Mouse (Mus musculus) heart, embryonic 13.5 days (tissue): Measurements from ENCODE around the gene E130309D02Rik. TPM values are rescaled to one million over a fixed set of nuclear protein-coding genes. Genes with fewer than 3 reads are reported as not detected.

Source experiments
- ATAC-seq: fragments of 200-750 bp; cut with Nextera tagmentation; 2 replicates; pipeline ENCODE4 v1.8.0; 2017; ENCODE audit warnings: moderate TSS enrichment; ENCODE audit not compliant: insufficient number of reproducible peaks, low FRiP score, low TSS enrichment; ENCODE audit errors: extremely low read depth
- H3K27ac ChIP-seq: fragments of 300-500 bp; sonication (generic); replicated peaks from 2 replicates; pipeline ENCODE4 v1.5.1; 2015; ENCODE audit warnings: moderate library complexity, mild to moderate bottlenecking, inconsistent platforms
- H3K27me3 ChIP-seq: fragments of 300-500 bp; sonication (generic); replicated peaks from 2 replicates; pipeline ENCODE4 v1.6.1; 2015; ENCODE audit warnings: mild to moderate bottlenecking, inconsistent platforms
- H3K36me3 ChIP-seq: fragments of 300-500 bp; sonication (generic); 2 replicates; pipeline ENCODE4 v1.6.1; 2015; ENCODE audit warnings: mild to moderate bottlenecking, inconsistent platforms
- H3K4me1 ChIP-seq: fragments of 300-500 bp; sonication (generic); 2 replicates; pipeline ENCODE4 v1.6.1; 2015; ENCODE audit warnings: inconsistent platforms
- H3K4me2 ChIP-seq: fragments of 300-500 bp; sonication (generic); 2 replicates; pipeline ENCODE4 v1.6.1; 2015; ENCODE audit warnings: inconsistent platforms, mild to moderate bottlenecking, moderate library complexity
- H3K4me3 ChIP-seq: fragments of 300-500 bp; sonication (generic); 2 replicates; pipeline ENCODE4 v1.5.1; 2015; ENCODE audit warnings: moderate library complexity, mild to moderate bottlenecking, inconsistent platforms
- H3K9ac ChIP-seq: fragments of 300-500 bp; sonication (generic); 2 replicates; pipeline ENCODE4 v1.6.1; 2015; ENCODE audit warnings: inconsistent platforms, mild to moderate bottlenecking, moderate library complexity
- H3K9me3 ChIP-seq: fragments of 300-500 bp; sonication (generic); 2 replicates; pipeline ENCODE4 v1.6.1; 2016; ENCODE audit warnings: inconsistent platforms
- WGBS: fragments of 180-500 bp; shearing (Covaris S2); methylation state at CpG from one replicate; pipeline ENCODE4 v1.1.7; 2015; ENCODE audit warnings: mixed read lengths; 5-methylcytosine and 5-hydroxymethylcytosine counted together
- polyA plus RNA-seq: library from polyadenylated mRNA; unstranded; fragments of >200 nt; fragmentation: Nextera tagmentation; extraction: Ambion mirVana; gene quantifications from 2 replicates; pipeline ENCODE4 v1.2.1, GENCODE M21; 2015

E130309D02Rik gene
- polyA plus RNA-seq, 1 experiment from 2014 or later = 22.7 TPM

DNA sequence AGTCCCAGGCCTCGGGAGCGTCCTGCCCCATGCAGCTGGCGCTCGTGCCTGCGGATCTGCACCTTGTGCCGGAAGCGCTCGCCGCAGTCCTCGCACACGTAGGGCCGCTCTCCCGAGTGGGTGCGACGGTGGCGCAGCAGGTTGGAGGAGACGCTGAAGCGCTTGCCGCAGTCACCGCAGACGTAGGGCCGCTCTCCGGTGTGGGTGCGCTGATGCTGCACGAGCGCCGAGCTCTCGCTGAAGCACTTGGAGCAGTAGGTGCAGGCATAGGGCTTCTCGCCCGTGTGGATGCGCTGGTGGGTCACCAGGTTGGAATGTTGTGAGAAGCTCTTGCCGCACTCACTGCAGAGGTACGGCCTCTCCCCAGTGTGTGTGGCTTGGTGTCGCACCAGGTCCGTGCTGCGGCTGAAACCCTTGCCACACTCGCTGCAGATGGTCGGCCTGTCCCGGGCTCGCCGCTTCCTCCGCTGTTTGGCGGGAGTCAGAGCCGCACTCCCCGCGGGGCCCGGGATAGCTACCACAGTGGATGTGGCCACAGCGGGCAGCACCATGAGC is 27.3 kb downstream of the E130309D02Rik start:
- Histone ChIP-seq H3K9ac (peak overlapping the region; percentile 67), H3K36me3 (no peaks in the 10 kb centered on the region), H3K4me1 (peaks cover 13% of the 10 kb centered on the region), H3K4me2 (peak overlapping the region; percentile 72), H3K4me3 (peak overlapping the region; percentile 49), H3K27me3 (peaks cover 97% of the 10 kb centered on the region), H3K9me3 (no peaks in the 10 kb centered on the region; the same call in 1 of the 2 replicates), H3K27ac (no peak overlapping the region)
- no peak for ATAC-seq
- 3% methylated on average over 48 of the region's 48 CpGs for WGBS

GRCm38 (mm10) chr5:143284762-143285161 is 30.4 kb downstream of the E130309D02Rik start:
- 39% methylated on average over 6 of the region's 6 CpGs for WGBS
- Histone ChIP-seq H3K4me3 (no peak overlapping the region), H3K9me3 (no peaks in the 10 kb centered on the region; the same call in 1 of the 2 replicates), H3K27ac (no peak overlapping the region), H3K36me3 (no peaks in the 10 kb centered on the region), H3K9ac (no peak overlapping the region), H3K4me1 (peaks cover 11% of the 10 kb centered on the region), H3K4me2 (no peak overlapping the region), H3K27me3 (peaks cover 91% of the 10 kb centered on the region)
- ATAC-seq = no peak

GRCm38 (mm10) chr5:143279247-143279646 is 35.9 kb downstream of the E130309D02Rik start:
- H3K4me2 ChIP-seq = no peak overlapping the region
- H3K4me3 ChIP-seq = no peak overlapping the region
- 44% methylated on average over 10 of the region's 10 CpGs for WGBS
- H3K27ac ChIP-seq = no peak overlapping the region
- ATAC-seq = no peak
- no peaks in the 10 kb centered on the region for H3K9me3 ChIP-seq
- peaks cover 87% of the 10 kb centered on the region for H3K27me3 ChIP-seq
- H3K36me3 ChIP-seq = no peaks in the 10 kb centered on the region
- no peak overlapping the region for H3K9ac ChIP-seq
- H3K4me1 ChIP-seq = no peaks in the 10 kb centered on the region

DNA sequence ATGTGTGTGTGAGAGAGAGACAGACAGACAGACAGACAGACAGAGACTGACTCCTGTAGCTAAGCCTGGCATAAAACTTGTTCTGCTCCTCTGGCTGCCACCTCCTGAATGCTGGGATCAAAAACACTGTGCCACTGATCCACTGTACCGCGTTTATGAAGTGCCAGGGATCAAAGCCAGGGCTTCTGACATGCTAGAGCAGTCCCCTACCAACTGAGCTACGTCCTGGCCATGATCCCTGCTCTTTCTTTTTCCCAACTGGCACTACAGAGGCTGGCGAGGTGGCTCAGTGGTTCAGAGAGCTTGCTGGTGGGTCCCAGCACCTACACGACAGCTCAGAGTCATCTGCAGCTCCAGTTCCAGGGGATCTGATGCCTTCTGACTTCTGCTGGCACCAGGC is 39.4 kb downstream of the E130309D02Rik start:
- H3K9ac ChIP-seq = no peak overlapping the region
- no peak overlapping the region for H3K27ac ChIP-seq
- H3K4me1 ChIP-seq = peaks cover 11% of the 10 kb centered on the region
- H3K4me3 ChIP-seq = no peak overlapping the region
- 48% methylated on average over 5 of the region's 5 CpGs for WGBS
- ATAC-seq = no peak
- H3K27me3 ChIP-seq = peaks cover 61% of the 10 kb centered on the region
- no peak overlapping the region for H3K4me2 ChIP-seq
- no peaks in the 10 kb centered on the region for H3K9me3 ChIP-seq
- no peaks in the 10 kb centered on the region for H3K36me3 ChIP-seq

GRCm38 (mm10) chr5:143272540-143273330 is 42.4 kb downstream of the E130309D02Rik start:
- WGBS = 85% methylated on average over 16 of the region's 16 CpGs

DNA sequence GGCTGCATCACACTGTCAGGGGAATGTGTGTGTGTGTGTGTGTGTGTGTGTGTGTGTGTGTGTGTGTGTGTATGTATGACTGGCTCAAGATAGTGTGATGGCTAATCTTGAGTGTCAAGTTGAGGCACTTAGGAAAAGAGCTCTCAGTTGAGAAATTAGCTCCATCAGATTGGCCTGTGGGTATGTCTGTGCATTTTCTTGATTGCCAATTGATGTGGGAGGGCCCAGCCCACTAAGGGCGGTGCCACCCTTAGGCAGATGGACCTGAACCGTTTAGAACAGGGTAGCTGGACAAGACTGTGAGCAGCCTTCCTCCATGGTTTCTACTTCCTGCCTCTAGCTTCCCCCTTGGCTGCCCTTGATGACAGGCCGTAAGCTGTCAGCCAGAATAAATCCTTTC is 43.1 kb downstream of the E130309D02Rik start:
- no peaks in the 10 kb centered on the region for H3K36me3 ChIP-seq
- WGBS = 71% methylated on average over 3 of the region's 3 CpGs

More at GRCm38 (mm10) chr5:143272540-143273330, 42.4 kb downstream of the E130309D02Rik start:
- Histone ChIP-seq H3K9me3 (no peaks in the 10 kb centered on the region), H3K4me3 (no peak overlapping the region), H3K4me1 (peaks cover 29% of the 10 kb centered on the region), H3K4me2 (no peak overlapping the region), H3K36me3 (no peaks in the 10 kb centered on the region), H3K27me3 (peaks cover 36% of the 10 kb centered on the region), H3K27ac (no peak overlapping the region), H3K9ac (no peak overlapping the region)
- no peak for ATAC-seq

GRCm38 (mm10) chr5:143271642-143272041 is 43.5 kb downstream of the E130309D02Rik start:
- 65% methylated on average over 6 of the region's 6 CpGs for WGBS
- Histone ChIP-seq H3K36me3 (no peaks in the 10 kb centered on the region), H3K9ac (no peak overlapping the region), H3K27me3 (peaks cover 25% of the 10 kb centered on the region), H3K4me2 (no peak overlapping the region), H3K9me3 (no peaks in the 10 kb centered on the region), H3K4me1 (peaks cover 29% of the 10 kb centered on the region), H3K27ac (no peak overlapping the region), H3K4me3 (no peak overlapping the region)
- ATAC-seq = no peak

More for the DNA sequence above, 43.1 kb downstream of the E130309D02Rik start:
- Histone ChIP-seq H3K27me3 (peaks cover 29% of the 10 kb centered on the region), H3K9ac (no peak overlapping the region), H3K4me3 (no peak overlapping the region), H3K4me1 (peaks cover 29% of the 10 kb centered on the region), H3K27ac (no peak overlapping the region), H3K9me3 (no peaks in the 10 kb centered on the region), H3K4me2 (no peak overlapping the region)
- ATAC-seq = no peak

DNA sequence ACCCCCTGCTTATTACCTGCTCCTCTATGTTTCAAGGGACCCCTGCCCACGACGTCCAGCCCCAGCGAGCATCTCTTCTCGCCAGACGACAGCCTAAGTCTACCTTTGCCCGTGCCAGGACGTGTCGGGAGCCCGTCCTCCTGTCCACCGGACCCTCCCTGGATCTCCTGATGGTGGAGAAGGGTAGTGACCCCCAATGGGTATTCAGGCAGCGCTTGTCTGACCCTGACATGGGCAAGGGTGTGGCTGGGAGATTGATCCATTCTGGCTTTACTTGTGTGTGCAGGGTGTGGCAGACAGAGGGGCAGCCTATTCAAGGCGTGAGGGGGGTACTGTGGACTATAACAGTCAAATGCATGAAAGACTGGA is 45.0 kb downstream of the E130309D02Rik start:
- no peaks in the 10 kb centered on the region for H3K36me3 ChIP-seq
- H3K4me3 ChIP-seq = peak overlapping the region; percentile 93
- H3K27ac ChIP-seq = no peak overlapping the region
- H3K27me3 ChIP-seq = peaks cover 10% of the 10 kb centered on the region
- H3K4me1 ChIP-seq = peaks cover 34% of the 10 kb centered on the region
- H3K9ac ChIP-seq = peak overlapping the region; percentile 96
- 5% methylated on average over 12 of the region's 12 CpGs for WGBS
- no peaks in the 10 kb centered on the region for H3K9me3 ChIP-seq
- H3K4me2 ChIP-seq = peak overlapping the region; percentile 91
- no peak for ATAC-seq

- peak; percentile 62; the same call in 1 of the 2 replicates for ATAC-seq
- Histone ChIP-seq H3K9me3 (no peaks in the 10 kb centered on the region), H3K27ac (peak within 1 kb of the TSS; percentile 73), H3K36me3 (peaks cover under 1% of the 10 kb centered on the region; the same call in 1 of the 2 replicates), H3K4me1 (peaks cover 40% of the 10 kb centered on the region), H3K9ac (peak within 1 kb of the TSS; percentile 96), H3K4me3 (peak within 1 kb of the TSS; percentile 93), H3K27me3 (peaks cover 4% of the 10 kb centered on the region), H3K4me2 (peak within 1 kb of the TSS; percentile 91)
- under 1% methylated on average over 70 of the region's 79 CpGs for WGBS
Observed at GRCm38 (mm10) chr5:143269363-143270150, 45.6 kb downstream of the E130309D02Rik start, which contains the start of gene Zfp316. Zfp316 (minus strand) TSS chr5:143270022.

GRCm38 (mm10) chr5:143268985-143269362 is 46.2 kb downstream of the E130309D02Rik start:
- H3K4me3 ChIP-seq = peak overlapping the region; percentile 93
- H3K9ac ChIP-seq = peak overlapping the region; percentile 96
- H3K9me3 ChIP-seq = no peaks in the 10 kb centered on the region
- peaks cover 40% of the 10 kb centered on the region for H3K4me1 ChIP-seq
- H3K4me2 ChIP-seq = peak overlapping the region; percentile 91
- ATAC-seq = no peak
- H3K27ac ChIP-seq = 0 out of 2 replicates have a peak overlapping the region, but pooled peaks have one; percentile 73
- 31% methylated on average over 8 of the region's 8 CpGs for WGBS
- H3K27me3 ChIP-seq = no peaks in the 10 kb centered on the region
- H3K36me3 ChIP-seq = peaks cover 6% of the 10 kb centered on the region

GRCm38 (mm10) chr5:143266794-143267193 is 48.4 kb downstream of the E130309D02Rik start:
- Histone ChIP-seq H3K27ac (no peak overlapping the region), H3K36me3 (peaks cover 28% of the 10 kb centered on the region), H3K4me1 (peaks cover 40% of the 10 kb centered on the region), H3K27me3 (no peaks in the 10 kb centered on the region), H3K9me3 (no peaks in the 10 kb centered on the region), H3K4me2 (no peak overlapping the region), H3K4me3 (no peak overlapping the region), H3K9ac (no peak overlapping the region)
- 82% methylated on average over 6 of the region's 6 CpGs for WGBS
- no peak for ATAC-seq
